ENCODE assay signal across 15 mouse cellular contexts in genomic region chr17:71105297-71105696, GRCm38 (mm10).
"Had no signal": no experiment of that assay in that cellular context is flagged by ENCODE, and none has a peak within 500 bp of the region (broad histone marks: within the 10 kb centered on the region; RNA-seq: fewer than 3 reads in every experiment).

No protein-coding gene starts in this region.

- H3K4me1 ChIP-seq: midbrain, embryonic 15.5 days; neural tube, embryonic 12.5 days; stomach, embryonic 15.5 days had no signal

- H3K36me3 ChIP-seq: lung, embryonic 15.5 days; midbrain, embryonic 13.5 days; midbrain, embryonic 15.5 days; neural tube, embryonic 12.5 days; stomach, embryonic 15.5 days had no signal

- H3K27me3 ChIP-seq: lung, embryonic 15.5 days; megakaryocyte, embryonic 14.5 days; midbrain, embryonic 13.5 days; midbrain, embryonic 15.5 days; neural tube, embryonic 12.5 days; stomach, embryonic 15.5 days had no signal

- DNase-seq: lung, adult 2 months; lung, postnatal 14 days; lung, postnatal 36 days; right cerebral cortex, postnatal 14 days; thymus, adult 2 months; thymus, postnatal 25 days; thymus, postnatal 4 days had no signal

- H3K4me3 ChIP-seq: lung, embryonic 15.5 days; megakaryocyte, embryonic 14.5 days; midbrain, embryonic 13.5 days; midbrain, embryonic 15.5 days; neural tube, embryonic 12.5 days; stomach, embryonic 15.5 days had no signal

- H3K9ac ChIP-seq: lung, embryonic 15.5 days; midbrain, embryonic 13.5 days; midbrain, embryonic 15.5 days; neural tube, embryonic 12.5 days; stomach, embryonic 15.5 days had no signal

- H3K27ac ChIP-seq: lung, embryonic 15.5 days; macrophage; midbrain, embryonic 13.5 days; midbrain, embryonic 15.5 days; neural tube, embryonic 12.5 days; stomach, embryonic 15.5 days; stomach, postnatal 0 days had no signal
